Mouse (Mus musculus): ENCODE data around the gene Ybx2.
A peak's percentile ranks its signal among the peaks of the same experiment; 100 is the strongest.

Ybx2 gene

DNA sequence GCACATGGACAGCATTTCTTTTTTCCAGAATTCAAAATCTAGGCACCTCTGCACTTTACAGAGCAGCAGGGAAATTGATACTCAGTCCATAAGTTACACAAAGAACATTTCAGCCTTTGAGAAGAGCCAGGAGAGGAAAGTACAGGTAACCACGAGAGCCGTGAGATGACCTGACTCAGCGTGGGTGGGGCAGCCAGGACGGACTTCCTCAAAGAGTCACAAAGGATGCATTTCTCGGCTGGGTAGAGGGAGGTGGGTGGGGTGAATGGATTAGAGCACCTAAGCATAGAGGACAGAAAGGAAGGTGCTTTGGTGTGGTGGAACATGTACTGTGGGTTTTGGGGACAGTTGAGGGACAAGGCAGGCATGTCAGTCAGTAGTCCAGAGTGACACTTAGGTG, 26.2 kb downstream of the Ybx2 start:
- DNase-seq (ENCODE audit: low spot score in 2 of 2): no peak

DNA sequence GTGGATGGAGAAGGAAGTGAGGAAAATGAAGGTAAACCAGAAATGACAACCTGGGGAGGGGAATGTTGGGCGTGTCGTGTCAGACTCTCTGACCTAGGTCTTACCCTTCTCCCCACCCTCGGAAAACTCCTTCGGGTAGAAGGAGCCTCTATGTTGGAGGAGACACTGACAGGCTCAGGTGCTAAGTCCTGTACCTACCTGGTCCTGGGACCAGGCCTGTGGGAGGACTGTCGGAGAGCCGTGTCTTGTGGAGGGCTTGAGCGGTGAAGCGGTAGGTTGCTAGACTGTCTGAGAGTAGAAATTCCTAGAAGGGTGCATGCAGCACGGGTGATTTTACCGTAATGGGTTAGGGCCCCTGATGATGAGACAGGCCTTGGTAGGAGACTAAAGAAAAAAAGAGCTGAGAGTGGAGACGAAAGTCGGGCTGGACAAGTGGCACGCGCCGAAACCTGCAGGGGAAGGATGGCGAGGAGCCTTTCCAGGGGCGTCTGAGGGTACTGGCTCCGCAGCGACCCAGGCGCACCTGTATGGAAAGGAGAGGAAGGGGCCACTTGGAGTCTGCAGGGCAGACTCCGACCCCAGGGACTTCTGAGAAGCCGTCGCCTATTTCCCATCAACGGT, 29.2 kb downstream of the Ybx2 start, which contains the start of gene Cldn7:
Gene Cldn7 (plus strand): TSS at position 130 of the 621 bp plus-strand sequence.
- DNase-seq (ENCODE audit: low spot score in 2 of 2): no peak

DNA sequence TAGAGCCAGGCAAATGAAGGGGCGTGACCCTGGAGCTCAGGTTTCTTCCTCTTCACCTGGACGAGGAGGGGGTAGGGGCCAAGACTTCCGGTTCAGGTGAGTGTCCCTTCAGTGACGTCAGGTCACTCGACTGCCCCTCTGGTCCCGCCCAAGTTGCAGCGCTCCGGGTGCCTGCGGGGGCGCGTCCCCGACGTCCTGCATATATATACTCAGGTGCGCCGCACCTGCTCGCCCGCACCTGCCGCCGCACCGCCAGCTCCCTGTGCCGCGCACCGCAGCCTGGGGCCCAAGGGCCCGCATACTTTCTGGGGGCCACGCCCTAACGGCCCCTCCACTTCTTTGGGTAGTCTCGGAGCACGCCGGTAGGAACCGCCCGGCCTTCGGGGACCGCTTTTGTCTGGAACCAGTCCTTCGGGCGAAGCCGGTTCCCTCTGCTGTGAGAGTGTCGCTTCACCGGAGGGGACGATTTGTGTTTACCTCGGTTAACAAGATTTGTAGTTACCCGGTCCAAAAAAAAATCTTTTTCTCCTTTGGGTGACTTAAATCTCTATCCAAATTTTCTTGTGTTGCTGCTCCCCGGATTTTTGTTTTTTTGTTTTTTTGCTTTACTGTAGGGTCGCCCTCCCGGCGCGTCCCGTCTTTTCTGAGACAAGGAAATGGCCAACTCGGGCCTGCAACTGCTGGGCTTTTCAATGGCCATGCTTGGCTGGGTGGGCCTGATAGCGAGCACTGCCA, 29.8 kb downstream of the Ybx2 start:
- no peak for DNase-seq (ENCODE audit: low spot score in 2 of 2)

DNA sequence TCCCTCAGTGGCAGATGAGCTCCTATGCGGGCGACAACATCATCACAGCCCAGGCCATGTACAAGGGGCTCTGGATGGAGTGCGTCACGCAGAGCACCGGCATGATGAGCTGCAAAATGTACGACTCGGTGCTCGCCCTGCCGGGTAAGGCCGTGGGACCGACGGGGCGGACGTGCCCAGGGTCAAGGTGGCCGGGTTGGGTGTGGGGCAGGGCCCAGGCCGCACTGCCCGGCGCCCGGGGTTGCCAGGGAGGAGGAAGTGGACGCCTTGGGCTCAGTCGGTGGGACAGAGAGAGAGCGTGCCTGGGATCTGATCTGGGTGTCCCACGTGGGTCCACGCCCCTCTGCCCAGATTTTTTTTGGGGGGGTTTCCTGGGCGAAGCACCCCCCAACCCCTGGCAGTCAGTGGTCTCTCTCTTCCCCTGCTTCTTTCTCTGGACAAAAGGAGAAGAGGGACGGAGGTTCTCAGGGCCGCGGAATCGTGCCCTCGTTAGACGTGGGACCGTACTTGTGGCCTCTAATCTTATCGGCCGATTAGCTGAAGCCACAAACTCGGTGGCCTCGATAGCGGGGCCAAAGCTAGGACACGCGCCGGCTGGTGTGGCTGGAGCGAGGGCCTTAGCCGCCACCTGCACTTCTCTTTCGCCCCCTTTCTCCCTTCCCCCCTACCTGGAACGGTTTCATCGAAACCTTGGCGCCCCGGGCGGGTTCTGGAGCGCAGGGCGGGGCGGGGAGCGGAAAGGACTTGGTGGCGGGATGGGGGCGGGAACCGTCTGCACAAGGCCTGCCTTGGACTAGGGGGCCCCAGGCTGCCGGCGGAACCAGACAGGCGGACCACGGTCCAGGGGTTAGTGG, 30.6 kb downstream of the Ybx2 start:
- DNase-seq (ENCODE audit: low spot score in 2 of 2): no peak

DNA sequence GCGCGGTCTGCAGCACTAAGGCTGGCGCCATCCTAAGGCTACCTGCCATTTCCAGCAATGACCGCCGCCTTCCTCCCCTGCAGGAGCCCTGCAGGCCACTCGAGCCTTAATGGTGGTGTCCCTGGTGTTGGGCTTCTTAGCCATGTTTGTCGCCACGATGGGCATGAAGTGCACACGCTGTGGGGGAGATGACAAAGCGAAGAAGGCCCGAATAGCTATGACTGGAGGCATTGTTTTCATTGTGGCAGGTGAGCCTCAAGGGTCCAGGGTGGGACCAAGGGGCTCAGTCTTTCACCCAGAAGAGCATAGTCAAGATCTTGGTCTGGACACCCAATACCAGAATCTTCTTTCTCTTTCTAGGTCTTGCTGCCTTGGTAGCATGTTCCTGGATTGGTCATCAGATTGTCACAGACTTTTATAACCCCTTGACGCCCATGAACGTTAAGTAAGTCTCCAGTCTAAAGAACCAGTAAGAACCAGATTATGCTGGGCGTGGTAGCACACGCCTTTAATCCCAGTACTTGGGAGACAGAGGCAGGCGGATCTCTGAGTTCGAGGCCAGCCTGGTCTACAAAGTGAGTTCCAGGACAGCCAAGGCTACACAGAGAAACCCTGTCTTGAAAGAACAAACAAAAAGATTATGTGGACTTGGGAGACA, 31.4 kb downstream of the Ybx2 start:
- DNase-seq (ENCODE audit: low spot score in 2 of 2): no peak

DNA sequence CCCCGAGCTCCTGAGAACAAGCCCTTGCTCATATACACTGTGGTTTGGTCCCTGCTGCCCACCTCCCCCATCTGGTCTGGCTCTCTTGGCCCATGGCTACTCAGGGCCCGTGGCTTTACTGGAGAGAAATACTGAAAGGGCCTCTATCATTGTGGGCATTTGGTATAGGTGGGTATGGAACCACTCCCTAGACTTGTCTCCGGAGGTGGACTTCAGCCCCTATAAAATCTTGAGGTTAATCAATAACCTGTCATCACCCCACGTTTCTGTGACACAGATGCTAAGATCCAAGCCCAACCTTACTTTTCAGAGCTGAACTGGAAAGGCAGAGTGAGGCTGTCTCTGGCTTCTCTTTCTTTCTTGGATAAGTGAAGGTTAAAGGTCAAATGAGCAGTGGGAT, 33.2 kb downstream of the Ybx2 start:
- no peak for DNase-seq (ENCODE audit: low spot score in 2 of 2)

DNA sequence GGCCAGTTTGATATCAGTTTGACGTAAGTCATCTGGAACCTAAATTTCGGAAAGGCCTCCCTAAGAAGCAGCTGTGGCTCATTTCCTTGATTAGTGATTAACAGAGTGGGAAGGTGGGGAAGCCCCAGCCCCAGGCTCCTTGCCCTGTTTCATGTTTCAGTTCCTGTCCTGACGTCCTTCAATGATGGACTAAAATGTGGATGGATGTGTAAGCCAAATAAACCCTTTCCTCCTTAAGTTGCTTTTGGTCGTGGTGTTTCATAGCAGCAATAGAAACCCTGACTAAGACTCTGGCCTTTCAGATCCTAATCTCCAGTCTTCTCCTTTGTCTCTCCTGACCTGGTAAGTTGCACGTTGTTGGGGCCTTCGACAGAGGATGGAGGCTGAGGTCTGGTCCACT, 34.6 kb downstream of the Ybx2 start:
- DNase-seq (ENCODE audit: low spot score in 2 of 2): no peak

DNA sequence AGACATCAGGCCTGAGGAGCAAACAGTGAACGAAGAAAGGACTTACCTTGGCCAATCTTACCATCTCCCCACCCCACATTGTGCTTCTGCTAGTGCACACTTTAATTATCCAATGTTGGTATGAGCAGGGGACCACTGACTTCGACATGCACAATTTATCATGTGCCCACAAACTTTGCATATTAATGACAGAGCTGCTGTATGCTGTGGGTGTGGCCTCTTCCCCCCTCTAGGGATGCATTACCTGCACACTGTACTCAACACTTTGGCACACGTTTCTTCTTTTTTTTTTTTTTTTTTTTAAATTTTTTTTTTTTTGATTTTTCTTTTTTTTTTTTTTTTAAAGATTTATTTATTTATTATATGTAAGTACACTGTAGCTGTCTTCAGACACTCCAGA, 35.2 kb downstream of the Ybx2 start:
- no peak for DNase-seq (ENCODE audit: low spot score in 2 of 2)

DNA sequence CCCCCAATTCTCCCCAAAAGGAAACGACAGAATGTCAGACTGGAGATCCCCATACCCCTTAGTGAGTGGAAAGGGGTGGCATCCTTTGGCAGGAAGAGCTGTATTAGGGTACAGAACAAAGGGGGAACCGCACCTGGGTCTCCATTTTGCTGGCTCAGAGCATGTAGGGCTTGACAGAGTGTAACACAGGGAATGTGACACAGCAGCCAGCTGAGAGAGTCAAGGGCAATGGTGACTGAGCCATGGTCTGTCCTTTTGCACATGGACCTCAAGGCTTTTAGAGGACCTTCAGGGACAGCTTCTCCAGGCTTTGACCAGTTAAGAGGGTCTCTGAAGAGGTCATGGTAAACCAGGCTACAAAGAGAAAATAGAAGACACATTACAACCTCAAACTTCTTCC, 39.3 kb downstream of the Ybx2 start:
- DNase-seq (ENCODE audit: low spot score in 2 of 2): no peak

DNA sequence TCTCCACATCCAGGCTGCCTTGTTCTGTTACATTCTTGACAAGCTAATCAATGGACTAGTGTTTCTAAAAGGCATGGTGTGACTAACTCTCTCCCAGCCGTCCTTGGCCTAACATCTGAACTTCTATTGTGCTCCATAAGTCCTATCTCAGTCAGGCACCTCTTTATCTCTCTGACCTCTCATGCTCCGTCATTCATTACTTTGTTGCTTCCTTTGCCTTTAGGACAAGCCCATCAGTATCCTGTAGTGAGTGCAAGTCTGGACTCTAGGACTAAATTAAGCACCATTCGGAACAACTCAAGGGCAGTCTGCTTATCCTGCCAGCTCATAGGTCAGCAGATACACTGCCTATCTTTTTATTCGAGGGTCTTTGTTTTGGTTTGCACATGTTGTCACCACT, 40.7 kb downstream of the Ybx2 start:
- no peak for DNase-seq (ENCODE audit: low spot score in 2 of 2)

DNA sequence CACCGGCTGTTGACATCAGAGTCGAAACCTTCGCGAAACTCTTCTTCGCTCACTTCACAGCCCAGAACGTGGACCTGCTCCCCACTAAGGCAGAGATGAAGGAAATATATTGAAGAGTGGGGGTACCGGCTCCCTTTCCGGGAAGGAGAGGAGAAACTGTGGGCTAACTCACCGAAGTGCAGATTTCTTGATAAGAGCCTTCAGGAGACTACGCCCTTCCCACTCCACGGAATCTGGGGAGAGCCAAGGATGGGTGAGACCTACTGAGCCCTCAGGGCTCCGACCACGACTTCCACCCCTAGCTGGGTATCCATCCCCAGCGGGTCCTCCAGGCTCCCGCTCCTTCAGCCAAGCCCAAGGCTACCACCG, 44.2 kb downstream of the Ybx2 start:
- peak in 1 of 2 experiments; percentile 20 for DNase-seq (ENCODE audit: low spot score in 2 of 2)

DNA sequence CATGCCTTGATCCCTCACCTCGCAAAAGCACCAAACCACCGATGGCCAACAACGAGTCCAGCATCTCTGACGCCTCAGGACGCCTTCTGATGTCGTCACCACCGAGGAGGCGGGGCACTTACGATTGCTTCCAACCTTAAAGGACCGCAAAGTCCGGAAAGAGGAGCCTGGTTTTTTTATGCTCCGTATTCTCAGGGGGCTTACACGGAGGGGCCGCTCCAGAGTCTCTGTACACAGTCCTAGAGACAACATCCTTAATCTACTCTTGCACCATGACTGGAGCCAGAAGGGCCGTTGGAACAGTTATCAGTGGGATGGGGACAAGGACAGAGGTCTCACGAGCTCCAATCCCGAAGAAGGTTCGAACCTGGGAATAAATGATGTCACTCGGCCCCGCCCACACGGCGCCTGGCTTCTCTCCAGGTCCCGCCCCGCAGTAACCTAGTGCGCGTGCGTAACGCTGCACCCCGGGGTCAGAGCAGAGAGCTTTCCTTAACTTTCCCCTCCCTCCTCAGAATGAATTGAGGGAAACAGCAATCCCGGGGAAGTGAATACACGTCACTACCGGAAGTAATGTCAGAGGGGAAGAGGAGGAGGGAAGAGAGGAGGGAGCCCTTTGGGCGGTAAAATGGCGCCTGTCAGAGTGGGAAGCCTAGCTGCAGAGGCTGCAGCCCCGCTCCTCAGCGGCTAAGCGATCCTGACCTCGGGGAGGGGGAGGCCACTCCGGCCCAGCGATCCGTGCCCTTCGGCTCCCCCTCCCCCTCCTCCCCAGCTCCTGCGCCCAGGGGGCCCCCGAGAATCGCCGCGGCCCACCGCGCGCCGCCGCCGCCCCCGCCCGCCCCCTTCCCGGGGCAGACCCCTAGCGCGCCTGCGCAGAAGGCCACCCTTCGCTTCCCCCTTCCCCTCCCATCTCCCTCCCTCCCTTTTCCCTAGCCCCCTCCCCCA, 44.9 kb downstream of the Ybx2 start:
- peak; percentile 92 for DNase-seq (ENCODE audit: low spot score in 2 of 2)

DNA sequence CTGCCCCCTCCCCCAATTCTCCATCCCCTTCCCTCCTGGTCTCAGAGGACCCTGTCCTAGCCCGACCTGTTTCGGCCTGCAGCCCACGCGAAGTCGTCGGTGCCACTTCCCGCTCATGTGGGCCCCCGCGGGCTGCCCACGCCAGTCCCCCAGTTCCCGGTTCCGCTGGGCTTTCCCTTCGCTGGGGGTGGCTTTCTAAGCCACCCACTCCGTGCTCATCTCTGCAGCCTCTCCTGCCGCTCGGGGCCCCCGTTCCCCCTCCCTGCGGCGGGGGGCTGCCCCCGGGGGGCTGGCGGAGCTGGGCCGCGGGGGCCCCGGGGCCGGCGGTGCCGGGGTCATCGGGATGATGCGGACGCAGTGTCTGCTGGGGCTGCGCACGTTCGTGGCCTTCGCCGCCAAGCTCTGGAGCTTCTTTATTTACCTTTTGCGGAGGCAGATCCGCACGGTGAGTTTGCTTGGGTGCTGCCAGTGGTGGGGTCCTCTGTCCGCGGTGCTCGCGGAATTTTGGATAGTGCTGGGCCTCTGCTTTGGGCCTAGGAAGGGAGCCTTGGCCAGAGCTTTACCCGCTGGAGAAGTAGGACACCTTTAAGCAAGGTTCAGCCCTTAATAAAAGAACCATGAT, 45.7 kb downstream of the Ybx2 start, which contains the start of gene Ctdnep1:
Gene Ctdnep1 (plus strand): TSS at position 16 of the 622 bp plus-strand sequence.
- peak in 1 of 2 experiments; percentile 50 for DNase-seq (ENCODE audit: low spot score in 2 of 2)

DNA sequence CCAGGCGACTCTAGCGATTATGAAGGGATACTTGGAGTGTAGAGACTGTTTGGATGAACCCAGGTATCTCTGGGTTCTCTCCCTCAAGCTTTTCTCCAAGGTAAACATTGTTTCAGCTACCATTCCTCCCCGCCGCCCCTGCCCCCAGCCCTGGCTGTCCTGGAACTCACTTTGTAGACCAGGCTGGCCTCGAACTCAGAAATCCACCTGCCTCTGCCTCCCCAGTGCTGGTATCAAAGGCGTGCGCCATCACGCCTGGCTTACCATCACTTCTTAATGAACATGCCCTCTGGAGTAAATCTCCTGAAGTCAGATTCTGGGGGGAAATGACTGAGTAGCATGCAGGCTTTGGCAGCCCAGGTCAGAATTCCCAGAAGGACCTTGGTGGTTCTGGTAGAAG, 46.6 kb downstream of the Ybx2 start, which contains the start of gene Elp5:
Gene Elp5 (minus strand): TSS at position 293 of the 400 bp plus-strand sequence.
- DNase-seq (ENCODE audit: low spot score in 2 of 2): no peak

DNA sequence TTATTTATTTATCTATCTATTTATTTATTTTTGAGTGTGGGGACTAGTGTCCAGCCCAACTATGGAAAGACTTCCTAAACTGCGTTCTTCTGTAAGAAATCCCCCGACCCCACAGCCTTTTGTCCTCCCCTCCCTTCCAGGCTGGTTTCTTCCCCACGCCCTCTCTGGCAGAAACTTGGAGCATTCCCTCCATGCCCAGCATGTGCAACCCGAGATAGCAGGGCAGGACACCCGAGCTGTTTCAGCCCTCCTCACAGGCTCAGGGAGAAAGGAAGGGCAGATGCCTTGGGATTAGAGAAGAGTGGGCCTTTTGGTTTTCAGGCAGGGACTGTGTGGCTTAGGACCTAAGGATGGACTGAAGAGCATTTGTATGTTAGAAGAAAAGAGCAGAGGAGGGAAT, 47.3 kb downstream of the Ybx2 start:
- DNase-seq (ENCODE audit: low spot score in 2 of 2): no peak

DNA sequence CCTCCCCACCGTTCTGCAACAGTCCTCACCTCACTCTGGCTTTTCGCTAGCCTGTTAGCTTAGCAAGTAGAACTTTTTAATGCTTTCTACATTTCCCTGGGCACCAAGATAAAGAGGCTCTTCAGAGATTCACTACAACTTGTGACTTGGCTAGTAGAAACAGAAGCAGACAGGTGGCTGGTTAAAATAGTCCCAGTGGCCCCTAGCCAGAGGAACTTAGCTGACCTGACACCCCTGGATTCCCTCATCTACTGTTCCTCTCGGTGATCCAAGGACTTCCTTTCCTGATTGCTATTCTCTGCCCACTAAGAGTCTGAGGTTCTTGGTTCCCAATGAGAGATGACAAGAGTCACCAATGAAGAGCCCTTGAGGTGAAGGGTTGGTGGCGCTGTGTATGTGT, 47.8 kb downstream of the Ybx2 start:
- no peak for DNase-seq (ENCODE audit: low spot score in 2 of 2)

DNA sequence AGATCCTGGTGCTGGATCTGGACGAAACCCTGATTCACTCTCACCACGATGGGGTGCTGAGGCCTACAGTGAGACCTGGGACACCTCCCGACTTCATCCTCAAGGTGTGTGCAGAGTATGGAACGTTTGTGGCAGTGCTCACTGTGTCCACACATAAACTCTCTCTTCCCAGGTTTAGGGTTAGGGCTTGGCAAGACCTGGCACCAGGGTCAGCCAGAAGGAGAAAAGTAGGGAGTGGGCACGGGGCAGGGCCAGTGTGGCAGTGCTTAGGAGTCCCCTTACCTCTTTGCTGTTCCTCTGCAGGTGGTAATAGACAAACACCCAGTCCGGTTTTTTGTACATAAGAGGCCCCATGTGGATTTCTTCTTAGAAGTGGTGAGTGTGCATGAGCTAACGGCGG, 48.8 kb downstream of the Ybx2 start:
- no peak for DNase-seq (ENCODE audit: low spot score in 2 of 2)

DNA sequence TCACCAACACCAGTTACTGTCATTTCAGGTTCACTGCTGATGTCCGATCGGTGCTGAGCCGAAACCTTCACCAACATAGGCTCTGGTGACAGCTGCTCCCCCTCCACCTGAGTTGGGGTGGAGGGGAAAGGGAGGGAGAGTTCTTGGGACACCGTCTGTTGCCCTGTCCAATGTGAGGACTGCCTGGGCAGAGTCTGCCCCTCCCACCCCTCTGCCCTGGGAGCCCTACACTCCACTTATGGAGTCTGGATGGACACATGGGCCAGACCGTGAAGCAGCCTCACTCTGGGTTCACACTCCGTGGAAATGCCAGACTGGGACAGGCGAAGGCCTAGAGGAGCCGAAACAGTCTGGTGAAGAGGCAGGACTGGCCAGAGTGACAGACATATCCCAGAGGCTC, 54.4 kb downstream of the Ybx2 start:
- DNase-seq (ENCODE audit: low spot score in 2 of 2): no peak
